Mouse (Mus musculus) megakaryocyte, embryonic 14.5 days (primary cell): Measurements from ENCODE around the gene Alg2. TPM values are rescaled to one million over a fixed set of nuclear protein-coding genes. Genes with fewer than 3 reads are reported as not detected.

ENCODE experiments used
- H3K27me3 ChIP-seq: replicated peaks from 2 replicates; pipeline ENCODE3; 2012; ENCODE audit warnings: inconsistent platforms
- H3K36me3 ChIP-seq: replicated peaks from 2 replicates; pipeline ENCODE3; 2012; ENCODE audit warnings: low read length, inconsistent platforms, mixed read lengths
- H3K4me1 ChIP-seq: 2 replicates; pipeline ENCODE4 v1.6.1; 2012; ENCODE audit warnings: inconsistent platforms
- H3K4me3 ChIP-seq: replicated peaks from 2 replicates; pipeline ENCODE3; 2012; ENCODE audit warnings: moderate library complexity, mild to moderate bottlenecking, inconsistent platforms
- H3K9me3 ChIP-seq: 2 replicates; pipeline ENCODE4 v1.6.1; 2012; ENCODE audit warnings: inconsistent platforms
- FLI1 ChIP-seq: IDR thresholded peaks from 2 replicates; pipeline ENCODE4 v1.6.1; 2012; ENCODE audit warnings: low read length, inconsistent platforms, mixed read lengths
- GATA1 ChIP-seq: IDR thresholded peaks from 3 replicates; pipeline ENCODE4 v1.6.1; 2012; ENCODE audit warnings: mixed read lengths, low read length, inconsistent platforms, borderline replicate concordance
- polyA plus RNA-seq: library from polyadenylated mRNA; stranded (reverse); fragments of >175 nt; gene quantifications from 2 replicates; pipeline ENCODE4 v1.2.3, GENCODE M21; 2012; ENCODE audit warnings: low replicate concordance; ENCODE audit not compliant: insufficient read depth

The Alg2 gene
- polyA plus RNA-seq, 1 experiment: 7.1 TPM

DNA sequence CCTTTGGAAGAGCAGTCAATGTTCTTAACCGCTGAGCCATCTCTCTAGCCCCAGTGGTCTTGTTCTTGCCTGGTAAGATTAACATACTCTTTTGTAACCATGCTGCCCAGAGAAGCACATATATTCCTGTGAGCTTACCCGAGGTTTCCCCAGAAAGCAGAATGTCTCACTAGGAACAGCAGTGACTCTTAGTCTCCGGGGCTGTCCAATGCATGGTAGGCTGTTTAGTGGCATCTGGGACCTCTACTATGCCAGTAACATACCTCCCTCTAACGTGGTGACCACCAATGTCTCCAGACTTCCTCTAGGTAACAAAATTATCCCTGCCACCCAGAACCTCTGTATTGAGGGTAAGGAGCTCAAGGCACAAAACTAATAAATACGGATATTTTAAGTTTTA, 43.1 kb downstream of the Alg2 start:
- H3K27me3 ChIP-seq: no peaks in the 10 kb centered on the region
- H3K4me3 ChIP-seq: no peak overlapping the region
- TF ChIP-seq GATA1 (no peak), FLI1 (no peak)

GRCm38 (mm10) chr4:47430557-47430956, 43.6 kb downstream of the Alg2 start:
- Histone ChIP-seq H3K27me3 (no peaks in the 10 kb centered on the region), H3K4me3 (no peak overlapping the region), H3K36me3 (no peaks in the 10 kb centered on the region)

More for the DNA sequence above, 43.1 kb downstream of the Alg2 start:
- Histone ChIP-seq H3K4me1 (peaks cover 64% of the 10 kb centered on the region), H3K36me3 (no peaks in the 10 kb centered on the region), H3K9me3 (no peaks in the 10 kb centered on the region)

DNA sequence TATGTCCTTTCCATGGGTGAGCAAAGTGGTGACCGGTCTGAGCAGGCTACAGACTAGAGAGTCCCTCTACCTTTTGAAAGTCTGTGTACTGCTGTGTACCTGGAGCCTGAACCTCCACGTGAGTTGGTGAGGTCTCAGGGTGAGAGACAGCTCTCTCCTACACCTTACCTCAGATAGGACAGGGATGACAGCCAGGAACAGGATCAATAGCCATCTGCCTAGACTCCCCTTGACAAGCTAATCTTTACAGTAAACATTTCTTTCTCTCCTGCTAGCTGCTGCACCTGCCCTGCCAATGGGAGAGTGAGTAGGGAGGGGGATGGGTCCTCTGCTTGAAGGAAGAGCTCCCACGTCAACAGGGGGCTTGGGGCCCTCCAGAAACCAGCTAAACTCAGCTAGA, 46.5 kb downstream of the Alg2 start:
- no peak for TF ChIP-seq GATA1
- TF ChIP-seq FLI1: no peak
- peaks cover 87% of the 10 kb centered on the region for H3K4me1 ChIP-seq
- no peaks in the 10 kb centered on the region for H3K9me3 ChIP-seq
- H3K36me3 ChIP-seq: no peaks in the 10 kb centered on the region
- H3K4me3 ChIP-seq: no peak overlapping the region
- H3K27me3 ChIP-seq: no peaks in the 10 kb centered on the region

More at GRCm38 (mm10) chr4:47430557-47430956, 43.6 kb downstream of the Alg2 start:
- Histone ChIP-seq H3K4me1 (peaks cover 64% of the 10 kb centered on the region), H3K9me3 (no peaks in the 10 kb centered on the region)
- TF ChIP-seq FLI1 (no peak), GATA1 (no peak)

DNA sequence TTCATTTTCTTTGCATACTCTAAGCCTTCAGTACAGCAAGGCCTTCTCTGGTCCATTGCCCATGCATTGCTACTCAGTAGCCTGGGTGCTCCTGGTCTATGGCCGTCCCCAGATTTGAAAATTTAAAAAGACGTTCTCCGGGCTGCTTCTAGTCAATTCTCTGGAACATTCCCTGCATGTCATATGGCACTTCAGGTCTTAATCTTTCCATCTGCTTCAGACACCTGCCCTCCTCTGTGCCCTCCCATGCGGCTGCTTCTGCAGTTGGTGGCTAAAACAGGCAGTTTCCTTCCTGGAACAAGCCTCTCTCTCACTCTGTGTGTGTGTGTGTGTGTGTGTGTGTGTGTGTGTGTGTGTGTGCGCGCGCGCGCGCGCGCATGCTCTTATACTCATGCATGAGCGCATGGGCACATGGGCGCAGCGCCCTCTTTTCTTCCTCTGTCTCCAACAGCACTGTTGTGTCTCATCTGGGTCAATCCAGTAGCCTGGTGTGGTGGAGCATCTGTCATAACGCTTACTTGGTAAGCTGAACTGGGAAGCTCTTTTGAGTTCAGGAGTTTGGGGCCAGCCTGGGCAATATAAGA, 48.8 kb downstream of the Alg2 start:
- TF ChIP-seq GATA1 (no peak), FLI1 (no peak)
- Histone ChIP-seq H3K4me3 (no peak overlapping the region), H3K4me1 (peaks cover 89% of the 10 kb centered on the region), H3K9me3 (no peaks in the 10 kb centered on the region), H3K36me3 (no peaks in the 10 kb centered on the region), H3K27me3 (no peaks in the 10 kb centered on the region)

DNA sequence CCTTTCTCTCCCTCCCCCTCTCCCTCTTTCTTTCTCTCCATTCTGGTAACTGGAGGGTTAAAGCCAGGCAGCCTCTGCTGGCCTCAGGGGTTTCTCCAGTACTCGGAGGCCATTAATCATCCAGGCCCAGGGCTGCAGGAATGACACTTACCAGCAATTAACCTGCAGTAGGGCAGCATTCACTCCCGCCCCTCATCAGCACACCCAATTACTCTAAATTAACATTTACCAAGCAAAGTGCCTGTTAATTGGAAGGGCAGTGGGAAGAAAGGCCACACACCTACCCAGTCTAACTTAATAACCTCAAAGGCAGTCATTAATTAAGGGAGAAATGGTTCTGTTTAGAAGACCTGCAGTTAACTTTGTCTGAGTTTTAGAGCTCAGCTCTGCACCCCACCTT, 49.8 kb downstream of the Alg2 start:
- TF ChIP-seq FLI1 (no peak), GATA1 (no peak)
- H3K36me3 ChIP-seq: no peaks in the 10 kb centered on the region
- H3K4me1 ChIP-seq: peaks cover 87% of the 10 kb centered on the region
- H3K27me3 ChIP-seq: no peaks in the 10 kb centered on the region
- H3K4me3 ChIP-seq: no peak overlapping the region
- no peaks in the 10 kb centered on the region for H3K9me3 ChIP-seq

DNA sequence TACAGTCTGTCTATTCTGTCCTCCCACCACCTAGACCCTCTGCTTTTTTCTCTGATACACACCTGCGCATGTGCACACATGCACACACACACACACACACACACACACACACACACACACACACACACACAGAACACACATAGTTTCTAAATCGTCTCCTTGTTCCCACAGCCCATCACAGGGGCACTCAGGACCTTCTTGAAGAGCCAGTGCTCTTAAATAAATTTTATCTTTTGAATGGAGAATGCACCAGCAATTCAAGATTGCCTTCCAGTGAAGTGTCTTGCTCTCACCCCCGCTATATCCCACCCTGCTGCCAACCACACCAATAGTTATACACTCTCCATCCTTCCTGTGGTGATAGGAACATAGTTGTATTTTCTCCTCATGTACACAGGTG, 51.2 kb downstream of the Alg2 start:
- H3K9me3 ChIP-seq: no peaks in the 10 kb centered on the region
- no peaks in the 10 kb centered on the region for H3K36me3 ChIP-seq
- TF ChIP-seq GATA1: no peak
- no peak for TF ChIP-seq FLI1

GRCm38 (mm10) chr4:47422194-47422593, 51.9 kb downstream of the Alg2 start:
- no peaks in the 10 kb centered on the region for H3K9me3 ChIP-seq
- peaks cover 91% of the 10 kb centered on the region for H3K4me1 ChIP-seq
- H3K4me3 ChIP-seq: peak overlapping the region; percentile 53
- no peaks in the 10 kb centered on the region for H3K36me3 ChIP-seq
- H3K27me3 ChIP-seq: no peaks in the 10 kb centered on the region
- TF ChIP-seq FLI1: no peak
- no peak for TF ChIP-seq GATA1

More for the DNA sequence above, 51.2 kb downstream of the Alg2 start:
- peaks cover 91% of the 10 kb centered on the region for H3K4me1 ChIP-seq
- H3K27me3 ChIP-seq: no peaks in the 10 kb centered on the region
- H3K4me3 ChIP-seq: no peak overlapping the region

GRCm38 (mm10) chr4:47420191-47420590, 53.9 kb downstream of the Alg2 start:
- Histone ChIP-seq H3K9me3 (no peaks in the 10 kb centered on the region), H3K4me1 (peaks cover 93% of the 10 kb centered on the region), H3K36me3 (peaks cover 6% of the 10 kb centered on the region), H3K27me3 (no peaks in the 10 kb centered on the region), H3K4me3 (no peak overlapping the region)
- no peak for TF ChIP-seq GATA1
- no peak for TF ChIP-seq FLI1

- Histone ChIP-seq H3K4me1 (peaks cover 88% of the 10 kb centered on the region), H3K27me3 (no peaks in the 10 kb centered on the region), H3K36me3 (peaks cover 11% of the 10 kb centered on the region), H3K4me3 (no peak overlapping the region), H3K9me3 (no peaks in the 10 kb centered on the region)
- TF ChIP-seq FLI1 (no peak), GATA1 (no peak)
These were observed 54.7 kb downstream of the Alg2 start for GRCm38 (mm10) chr4:47419268-47419973.

DNA sequence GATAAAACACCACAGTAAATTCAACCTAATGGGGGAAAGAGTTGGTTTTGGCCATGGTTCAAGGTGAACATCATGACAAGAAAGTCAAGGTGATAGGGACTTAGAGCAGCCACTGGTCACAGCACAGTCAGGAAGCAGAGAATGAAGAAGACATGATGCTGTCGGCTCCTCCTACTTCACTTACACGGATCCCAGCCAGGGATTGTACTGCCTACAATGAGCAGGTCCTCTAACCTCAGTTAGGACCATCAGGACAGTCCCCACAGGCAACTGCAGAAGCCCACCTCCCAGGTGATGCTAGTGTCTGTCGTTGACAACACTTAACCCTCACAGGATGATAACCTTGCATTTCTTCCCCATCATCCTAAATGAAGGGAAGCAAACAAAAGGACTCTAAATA, 56.3 kb downstream of the Alg2 start:
- TF ChIP-seq GATA1 (no peak), FLI1 (no peak)
- Histone ChIP-seq H3K4me3 (peak overlapping the region; percentile 52), H3K4me1 (peaks cover 80% of the 10 kb centered on the region), H3K36me3 (peaks cover 18% of the 10 kb centered on the region), H3K9me3 (no peaks in the 10 kb centered on the region), H3K27me3 (no peaks in the 10 kb centered on the region)

Other genes starting within 250 kb of the Alg2 start
- 0.79 TPM in 1 of 2 replicates, not detected in the other for gene Tgfbr1, start 121.1 kb downstream of the Alg2 start, polyA plus RNA-seq
- 360 and 636 TPM in 2 replicates for gene Sec61b, start 325 bp upstream of the Alg2 start, polyA plus RNA-seq